Mouse (Mus musculus): ENCODE results near the gene Hoxd11.

Hoxd11 gene

GRCm38 (mm10) chr2:74696442-74697335 is 17.3 kb downstream of the Hoxd11 start:
- no peak for DNase-seq

GRCm38 (mm10) chr2:74697567-74698121 is 18.3 kb downstream of the Hoxd11 start, which contains the start of gene Hoxd9:
TSS of gene Hoxd9 (plus strand) at chr2:74697727.
- no peak for DNase-seq

- DNase-seq, result no peak
Measured at GRCm38 (mm10) chr2:74698201-74699052, 19.1 kb downstream of the Hoxd11 start.

- DNase-seq, result no peak
Measured at GRCm38 (mm10) chr2:74699053-74699430, 19.7 kb downstream of the Hoxd11 start.

- DNase-seq, result no peak
Measured at GRCm38 (mm10) chr2:74699664-74700545, 20.5 kb downstream of the Hoxd11 start.

GRCm38 (mm10) chr2:74700546-74701112 is 21.3 kb downstream of the Hoxd11 start:
- no peak for DNase-seq

- peak; percentile 67 for DNase-seq
Measured at GRCm38 (mm10) chr2:74701949-74702819, 22.8 kb downstream of the Hoxd11 start.

GRCm38 (mm10) chr2:74702820-74703219 is 23.5 kb downstream of the Hoxd11 start:
- no peak for DNase-seq

- DNase-seq, result no peak
Measured at GRCm38 (mm10) chr2:74703317-74703716, 24.0 kb downstream of the Hoxd11 start.

- DNase-seq, result no peak
Measured at GRCm38 (mm10) chr2:74703720-74704392, 24.5 kb downstream of the Hoxd11 start.

- DNase-seq, result no peak
Measured at GRCm38 (mm10) chr2:74704393-74704998, 25.1 kb downstream of the Hoxd11 start, which contains the start of gene Hoxd8. TSS of gene Hoxd8 (plus strand) at chr2:74704615.

GRCm38 (mm10) chr2:74704999-74705466 is 25.7 kb downstream of the Hoxd11 start:
- DNase-seq, result no peak

- DNase-seq, result no peak
Measured at GRCm38 (mm10) chr2:74705467-74706089, 26.2 kb downstream of the Hoxd11 start.

- no peak for DNase-seq
Measured at GRCm38 (mm10) chr2:74706393-74706960, 27.1 kb downstream of the Hoxd11 start.

GRCm38 (mm10) chr2:74707599-74707998 is 28.2 kb downstream of the Hoxd11 start:
- DNase-seq, result no peak

GRCm38 (mm10) chr2:74708676-74709075 is 29.3 kb downstream of the Hoxd11 start:
- no peak for DNase-seq

- DNase-seq, result no peak
Measured at GRCm38 (mm10) chr2:74709465-74710419, 30.4 kb downstream of the Hoxd11 start.

All from right cerebral cortex, postnatal 25 days (tissue).